Mouse (Mus musculus): ENCODE measurements around the gene Bag1.

The Bag1 gene

DNA sequence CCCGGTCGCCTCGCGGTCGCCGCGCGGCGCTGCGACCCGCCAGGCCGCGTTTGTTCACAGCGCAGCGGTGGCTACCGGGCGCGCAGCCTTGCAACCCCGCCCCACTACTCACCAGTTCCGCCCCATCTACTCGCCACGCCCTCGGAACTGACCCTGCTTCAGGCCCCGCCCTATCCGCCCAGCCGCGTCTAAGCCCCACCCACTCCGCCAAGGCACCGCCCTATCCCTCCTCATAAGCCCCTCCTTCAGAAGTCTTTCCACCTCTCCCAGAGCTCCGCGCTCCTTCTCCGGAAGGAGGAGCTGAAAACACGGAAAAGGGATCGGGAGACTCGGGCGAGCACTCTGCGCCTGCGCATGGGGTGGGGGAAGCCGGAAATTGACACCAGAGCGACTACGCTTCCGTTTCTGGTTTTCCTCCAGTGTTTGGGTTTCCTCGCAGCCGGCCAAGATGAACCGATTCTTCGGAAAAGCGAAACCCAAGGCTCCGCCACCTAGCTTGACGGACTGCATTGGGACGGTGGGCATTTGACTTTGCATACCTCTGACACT is at the start of gene Bag1, which contains the start of gene Chmp5:
Bag1 (minus strand) TSS at position 135 of the 549 bp plus-strand sequence.
Chmp5 (plus strand) TSS at position 248 of the 549 bp plus-strand sequence.
- peak; percentile 99 for DNase-seq (ENCODE audit: low read depth, low spot score)

DNA sequence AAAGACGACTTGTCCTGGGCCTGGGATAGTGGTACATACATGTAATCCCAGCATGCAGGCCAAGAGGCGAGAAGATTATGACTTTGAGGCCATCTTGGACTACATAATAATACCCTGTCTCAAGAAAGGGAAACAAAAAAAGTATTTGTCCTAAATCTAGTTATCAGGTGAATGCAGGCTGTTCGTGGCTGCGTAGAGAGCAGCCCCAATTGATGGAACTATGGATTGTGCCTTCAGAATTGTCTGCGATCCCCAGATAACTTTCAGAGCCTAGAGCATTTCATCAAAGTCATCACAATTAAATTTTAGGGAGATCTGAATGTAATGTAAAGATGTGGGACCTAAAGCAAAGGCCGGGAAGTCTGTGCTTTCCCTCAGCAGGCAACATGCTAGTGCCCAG is 48.2 kb upstream of the Bag1 start:
- DNase-seq (ENCODE audit: low read depth, low spot score), result no peak

DNA sequence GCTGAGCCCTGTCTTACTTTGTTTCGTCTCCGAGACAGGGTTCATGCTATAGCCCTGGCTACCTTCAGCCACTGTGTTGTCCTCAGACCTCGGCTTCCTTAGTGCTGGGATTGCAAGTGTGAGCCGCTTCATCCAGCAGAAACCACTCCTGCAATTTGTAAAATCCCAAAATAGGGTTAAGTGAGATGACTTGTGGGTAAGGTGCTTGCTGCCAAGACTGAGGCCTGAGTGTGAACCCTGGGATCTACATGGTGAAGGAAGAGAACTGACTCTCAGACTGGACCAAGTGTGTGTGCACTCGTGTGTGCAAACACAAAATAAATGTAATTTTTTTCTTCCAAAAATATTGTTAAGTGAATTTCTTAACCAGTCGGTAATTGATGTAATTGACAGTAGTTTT is 41.5 kb upstream of the Bag1 start:
- no peak for DNase-seq (ENCODE audit: low read depth, low spot score)

DNA sequence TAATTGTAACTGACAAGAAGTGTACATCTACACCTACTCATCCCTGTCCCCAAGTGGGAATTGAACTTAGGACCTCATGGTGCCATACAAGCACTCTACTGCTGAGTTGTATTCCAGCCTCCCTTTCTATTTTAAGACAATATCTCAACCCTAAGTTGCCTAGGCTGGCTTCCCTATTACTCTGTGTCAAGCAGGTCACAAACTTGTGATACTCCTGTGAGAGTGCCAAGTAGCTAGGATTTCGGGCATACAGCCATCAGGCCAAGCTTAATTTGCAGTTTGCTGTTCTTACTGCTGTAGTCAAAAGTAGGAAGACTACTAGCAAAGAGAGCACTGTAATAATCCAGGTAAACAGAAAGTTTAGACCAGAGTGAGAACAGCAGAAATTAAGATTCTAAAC is 35.6 kb upstream of the Bag1 start:
- no peak for DNase-seq (ENCODE audit: low read depth, low spot score)

DNA sequence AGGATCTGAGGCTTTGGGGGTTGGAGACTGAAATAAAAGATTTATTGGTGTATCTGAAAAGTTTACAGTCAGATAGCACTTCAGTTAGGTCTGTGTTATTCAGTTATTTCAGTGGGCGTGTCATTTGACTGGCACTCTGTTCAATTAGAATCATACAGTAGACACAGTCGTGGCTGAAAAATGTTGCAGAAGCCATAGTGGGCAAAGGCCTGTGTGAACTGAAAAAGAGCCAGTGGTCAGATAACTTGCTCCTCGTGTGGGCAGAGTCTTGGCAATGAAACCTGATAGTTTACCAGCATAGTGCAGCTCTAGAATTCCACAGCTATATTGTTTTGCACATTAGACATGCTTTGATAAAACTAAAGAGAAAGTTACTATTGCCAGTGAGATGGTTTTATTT is 34.4 kb upstream of the Bag1 start:
- DNase-seq (ENCODE audit: low read depth, low spot score), result no peak

DNA sequence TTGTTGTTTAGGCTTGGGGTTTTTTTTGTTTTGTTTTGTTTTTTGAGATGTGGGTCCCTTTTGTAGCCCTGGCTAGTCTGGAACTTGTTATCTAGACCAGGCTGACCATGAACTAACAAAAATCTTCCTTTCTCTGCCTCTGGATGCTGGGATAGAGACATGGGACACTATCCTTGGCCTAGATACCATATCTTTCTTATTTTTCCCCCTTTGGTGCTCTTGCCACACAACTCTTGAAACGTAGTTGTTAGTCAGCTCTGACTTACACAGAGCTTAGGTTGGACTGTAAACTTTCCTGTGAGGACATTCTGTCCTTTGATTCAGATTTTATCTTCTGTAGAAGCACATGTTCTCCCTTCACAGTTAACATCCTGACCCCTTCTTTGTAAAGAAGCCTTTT is 31.3 kb upstream of the Bag1 start:
- DNase-seq (ENCODE audit: low read depth, low spot score), result no peak

DNA sequence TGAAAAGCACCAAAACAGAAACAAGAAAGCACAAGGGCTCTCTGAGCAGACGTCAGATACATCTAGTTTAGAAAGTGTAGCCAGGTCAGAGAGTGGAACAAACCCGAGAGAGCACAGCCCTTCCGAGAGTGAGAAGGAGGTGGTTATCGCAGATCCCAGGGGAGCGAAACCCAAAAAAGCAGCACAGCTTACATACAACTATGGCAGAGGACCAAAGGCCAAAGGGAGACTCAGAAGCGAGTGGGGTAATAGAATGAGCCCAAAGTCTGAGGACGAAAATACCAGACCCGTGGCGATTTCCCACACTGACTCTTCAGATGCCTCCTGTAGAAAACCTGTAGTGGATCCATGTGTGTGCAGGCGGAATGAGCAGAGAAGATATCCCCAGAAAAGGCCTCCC is 28.6 kb upstream of the Bag1 start:
- no peak for DNase-seq (ENCODE audit: low read depth, low spot score)

DNA sequence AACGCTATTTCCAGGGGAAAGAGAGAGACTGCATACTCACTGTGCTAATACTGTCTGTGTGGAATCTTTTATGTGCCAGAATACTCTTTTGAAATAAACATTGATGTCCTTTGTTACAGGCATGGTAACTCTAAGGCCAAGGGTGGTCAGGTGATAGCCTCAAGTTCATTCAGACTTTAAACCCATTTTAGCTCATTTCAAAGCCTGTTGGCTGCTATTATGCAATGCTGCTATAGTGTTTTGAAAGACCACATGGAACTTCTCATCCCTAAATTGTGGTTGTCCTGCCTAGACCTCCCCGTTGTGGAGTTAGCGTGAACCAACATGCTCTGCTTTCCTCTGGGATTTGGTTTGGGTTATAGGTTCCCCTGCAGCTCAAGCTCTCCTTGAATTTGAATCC is 27.6 kb upstream of the Bag1 start:
- DNase-seq (ENCODE audit: low read depth, low spot score), result no peak

DNA sequence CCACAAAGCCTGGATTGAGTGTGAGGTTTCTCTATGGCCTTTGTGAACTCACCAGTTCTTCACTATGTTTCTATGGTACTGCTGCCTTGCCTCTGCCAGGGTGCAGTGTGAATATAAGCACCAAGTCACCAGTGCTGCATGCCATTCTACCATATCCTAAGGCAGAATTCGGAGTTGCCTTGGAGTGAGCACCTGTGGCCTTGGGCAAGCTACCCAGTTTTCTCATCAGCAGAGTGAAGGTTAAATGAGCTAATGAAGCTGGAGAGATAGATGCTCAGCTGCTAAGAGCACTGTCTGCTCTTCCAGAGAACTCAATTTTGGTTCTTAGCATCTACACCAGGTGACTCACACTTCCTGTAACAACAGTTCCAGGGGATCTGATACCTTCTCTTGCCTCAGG is 25.9 kb upstream of the Bag1 start:
- no peak for DNase-seq (ENCODE audit: low read depth, low spot score)

DNA sequence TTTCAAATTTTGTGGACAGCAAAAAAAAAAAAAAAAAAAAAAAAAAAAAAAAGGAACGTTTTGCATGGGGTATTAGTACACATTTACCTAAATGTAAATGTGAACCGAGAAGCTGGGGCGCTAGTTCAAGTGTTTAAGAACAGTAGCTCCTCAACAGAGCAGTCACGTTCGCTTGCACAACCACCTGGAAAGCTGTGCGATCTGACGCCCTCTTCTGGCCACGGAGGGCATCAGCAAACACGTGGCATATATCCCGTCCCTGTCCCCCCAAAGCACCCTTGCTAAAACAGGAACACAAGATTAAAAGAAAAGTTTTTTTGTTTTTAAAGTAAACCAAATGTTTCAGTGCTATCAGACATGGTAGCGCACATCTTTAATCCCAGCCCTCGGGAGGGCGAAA is 23.6 kb upstream of the Bag1 start:
- peak; percentile 14 for DNase-seq (ENCODE audit: low read depth, low spot score)

DNA sequence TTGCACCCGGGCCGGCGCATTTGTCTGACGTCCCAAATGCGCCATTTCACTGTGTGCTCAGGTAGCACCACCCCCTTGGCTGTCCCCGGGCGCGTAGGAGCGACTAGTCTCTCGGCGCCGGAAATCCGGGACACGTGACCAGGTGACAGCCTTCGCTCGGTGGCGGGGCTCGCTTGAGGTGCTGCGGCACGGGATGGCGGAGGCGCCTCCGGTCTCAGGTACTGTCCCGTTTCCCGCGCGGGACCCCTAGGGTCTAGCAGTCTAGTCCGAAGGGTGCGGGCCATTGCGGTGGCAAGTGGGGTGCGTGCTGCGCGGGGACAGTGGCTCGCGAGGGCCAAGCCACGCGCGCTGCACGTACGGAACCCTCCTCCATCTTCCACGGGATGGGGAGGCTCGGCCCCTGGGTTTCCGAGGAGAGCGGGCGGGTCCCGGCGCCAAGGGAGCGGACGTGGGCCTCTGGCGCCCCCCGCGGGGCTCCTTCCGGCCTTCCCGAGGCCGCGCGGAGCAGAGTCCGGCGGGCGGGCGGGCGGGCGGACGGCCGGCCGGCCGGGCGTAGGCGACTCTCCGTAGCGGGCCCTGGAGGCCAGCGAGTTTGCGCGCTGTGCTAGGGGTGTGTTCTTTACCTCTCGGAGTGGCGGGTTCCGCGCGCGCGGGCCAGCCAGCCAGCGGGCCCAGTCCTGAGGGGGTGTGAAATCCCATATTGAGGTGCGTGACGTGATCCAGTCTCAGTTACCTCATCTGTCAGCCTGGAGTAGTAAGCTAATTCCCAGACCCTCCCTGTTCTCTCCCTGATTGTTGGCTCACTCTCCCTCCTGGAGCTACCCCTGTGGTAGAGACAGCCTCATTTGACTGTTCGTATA is 23.0 kb upstream of the Bag1 start, which contains the start of gene Nfx1:
Nfx1 (plus strand) TSS at position 65 of the 860 bp plus-strand sequence.
- DNase-seq (ENCODE audit: low read depth, low spot score), result peak; percentile 88

- no peak for DNase-seq (ENCODE audit: low read depth, low spot score)
Observed at GRCm38 (mm10) chr4:40970592-40970841, 22.4 kb upstream of the Bag1 start.

- no peak for DNase-seq (ENCODE audit: low read depth, low spot score)
Observed at GRCm38 (mm10) chr4:40969781-40970591, 21.9 kb upstream of the Bag1 start.

DNA sequence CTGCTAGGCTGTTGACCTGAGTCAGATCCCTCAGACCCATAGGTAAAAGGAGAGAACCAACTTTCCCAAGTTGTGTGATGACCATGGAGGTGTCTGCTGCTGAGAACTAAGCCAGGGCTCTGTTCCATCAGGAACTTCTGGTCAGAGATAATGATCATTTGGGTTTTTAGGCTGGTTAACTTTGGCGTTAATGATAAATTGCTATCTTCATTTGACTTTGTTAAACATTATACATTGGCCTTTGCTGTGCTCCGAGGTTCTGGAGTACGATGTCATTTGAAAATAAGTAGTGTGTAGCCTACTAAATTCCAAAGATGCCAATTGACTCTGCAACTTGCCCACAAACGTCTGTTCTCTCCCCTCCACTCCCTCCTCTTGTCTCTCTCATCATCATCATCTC is 21.1 kb upstream of the Bag1 start:
- no peak for DNase-seq (ENCODE audit: low read depth, low spot score)

GRCm38 (mm10) chr4:40963536-40963935 is 15.4 kb upstream of the Bag1 start:
- DNase-seq (ENCODE audit: low read depth, low spot score), result no peak

DNA sequence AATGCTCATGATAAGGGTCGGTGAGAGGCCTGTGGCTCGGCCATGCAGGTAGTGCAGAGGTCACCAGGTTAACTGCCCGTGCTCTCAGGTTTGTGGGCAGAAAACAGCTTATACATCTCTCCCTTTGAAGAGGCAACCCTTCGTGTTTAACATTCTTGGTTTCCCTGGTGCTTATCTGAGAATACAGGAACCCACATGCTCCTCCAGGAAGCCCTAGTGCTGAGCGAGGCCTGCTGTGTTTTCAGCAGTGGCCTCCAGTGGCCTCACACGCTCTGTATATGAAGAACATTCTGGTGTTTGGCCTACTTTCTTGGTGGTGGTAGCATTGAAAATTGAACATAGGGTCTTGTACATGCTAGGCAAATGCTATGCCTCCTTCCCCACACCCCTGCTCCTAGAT is 7.8 kb upstream of the Bag1 start:
- DNase-seq (ENCODE audit: low read depth, low spot score), result no peak

DNA sequence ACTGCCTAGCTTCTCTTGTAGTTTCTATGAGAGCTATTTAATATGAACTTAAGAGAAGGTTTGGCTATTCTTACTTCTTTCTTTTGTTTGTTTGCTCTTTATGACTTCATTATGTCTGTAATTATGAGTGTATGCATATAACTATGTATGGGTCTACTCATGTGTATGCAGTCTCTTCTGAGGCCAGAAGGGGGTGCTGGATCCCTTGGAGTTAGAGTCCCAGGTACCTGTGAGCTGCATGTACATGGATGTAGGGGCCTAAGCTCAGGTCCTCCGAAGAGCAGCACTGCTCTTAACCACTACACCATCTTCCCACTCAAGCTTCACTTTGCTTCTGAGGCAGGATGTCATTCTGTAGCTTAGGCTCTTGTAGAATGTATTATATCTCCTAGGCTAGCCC is 5.4 kb upstream of the Bag1 start:
- no peak for DNase-seq (ENCODE audit: low read depth, low spot score)

GRCm38 (mm10) chr4:40947565-40948159 is 432 bp downstream of the Bag1 start:
- no peak for DNase-seq (ENCODE audit: low read depth, low spot score)

GRCm38 (mm10) chr4:40946516-40947121 is 1.5 kb downstream of the Bag1 start:
- no peak for DNase-seq (ENCODE audit: low read depth, low spot score)

GRCm38 (mm10) chr4:40943651-40944050 is 4.4 kb downstream of the Bag1 start:
- no peak for DNase-seq (ENCODE audit: low read depth, low spot score)

- DNase-seq (ENCODE audit: low read depth, low spot score), result no peak
Observed at GRCm38 (mm10) chr4:40938793-40939192, 9.3 kb downstream of the Bag1 start.
